ENCODE assay signal across 8 mouse cellular contexts in the genomic region with DNA sequence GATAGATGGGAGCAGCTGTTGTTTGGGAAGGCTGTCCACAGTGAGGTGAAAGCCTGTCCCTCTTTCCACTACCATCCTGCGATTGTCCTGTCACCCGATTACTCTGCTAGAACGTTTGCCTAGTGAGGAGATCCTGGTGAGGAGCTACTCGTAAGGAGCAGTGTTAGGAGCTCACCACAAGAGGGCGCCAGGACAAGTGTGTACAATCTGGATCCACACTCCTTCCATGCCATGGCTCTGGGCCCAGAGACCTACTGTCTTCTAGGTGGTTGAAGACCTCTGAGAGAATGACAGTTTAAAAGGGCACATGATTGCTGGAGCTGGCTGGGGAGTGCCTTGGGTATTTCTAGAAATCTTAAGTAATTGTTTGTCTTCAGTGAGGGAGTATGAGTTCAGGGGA. TPM values are rescaled to one million over a fixed set of nuclear protein-coding genes. Genes with fewer than 3 reads are reported as not detected.
DNase-seq lines count a peak whose midpoint lies in the region; ATAC-seq lines count a peak whose summit lies in the region.

No protein-coding gene starts in this region.

- peaks cover 58% of the 10 kb centered on the region for H3K36me3 ChIP-seq in limb, embryonic 10.5 days

- H3K9me3 ChIP-seq in limb, embryonic 10.5 days (replicated peaks) = no peaks in the 10 kb centered on the region

- peak; percentile 65 for DNase-seq in right cerebral cortex, adult 18-20 months
- DNase-seq in right cerebral cortex, postnatal 36 days (ENCODE audit: low spot score in 2 of 2) = no peak
- peak; percentile 80 for DNase-seq in brain, adult 2 months (ENCODE audit: low read depth, low spot score)
- DNase-seq in induced T-regulatory cell, adult 2 months (ENCODE audit: low read depth) = peak; percentile 75
- DNase-seq in limb, embryonic 10.5 days (ENCODE audit: low spot score) = peak; percentile 76
- DNase-seq in naive thymus-derived CD4-positive, alpha-beta T cell, adult 2 months (ENCODE audit: low read depth) = peak; percentile 64
- DNase-seq in thymus, postnatal 25 days = peak; percentile 58

- no peak overlapping the region for H3K4me3 ChIP-seq in limb, embryonic 10.5 days

- ATAC-seq in erythroblast, adult 5-6 weeks (replicated peaks; ENCODE audit: low FRiP score, poor library complexity, severe bottlenecking) = peak; percentile 80

- no peaks in the 10 kb centered on the region for H3K27me3 ChIP-seq in limb, embryonic 10.5 days (ENCODE audit: low read depth, poor library complexity, severe bottlenecking)

- WGBS in limb, embryonic 10.5 days = 34% methylated on average over 5 of the region's 5 CpGs

- peaks cover 18% of the 10 kb centered on the region for H3K4me1 ChIP-seq in limb, embryonic 10.5 days

- H3K27ac ChIP-seq in limb, embryonic 10.5 days = no peak overlapping the region

RNA-seq across cellular contexts. Expression of a gene that starts 12.0 kb away (rescaled TPM):
- 1.3 TPM in 1 of 2 replicates, not detected in the other for total RNA-seq in erythroblast, adult 5-6 weeks (2015; ENCODE audit: low replicate concordance)
- total RNA-seq in erythroblast, adult 5-6 weeks (2017; ENCODE audit: low replicate concordance) = not detected in 2 replicates
- polyA plus RNA-seq in limb, embryonic 10.5 days (2016; fragmentation: Nextera tagmentation; extraction: Ambion mirVana) = 0.28 and 0.30 TPM in 2 replicates

RNA-seq across cellular contexts. Expression of a gene that starts 19.2 kb away (rescaled TPM):
- total RNA-seq in erythroblast, adult 5-6 weeks (2015; ENCODE audit: low replicate concordance) = not detected in 2 replicates
- total RNA-seq in erythroblast, adult 5-6 weeks (2017; ENCODE audit: low replicate concordance) = not detected in 2 replicates
- not detected in 2 replicates for polyA plus RNA-seq in limb, embryonic 10.5 days (2016; fragmentation: Nextera tagmentation; extraction: Ambion mirVana)

RNA-seq across cellular contexts. Expression of a gene that starts 41.7 kb away (rescaled TPM):
- total RNA-seq in erythroblast, adult 5-6 weeks (2015; ENCODE audit: low replicate concordance) = 2.1 and 11.3 TPM in 2 replicates
- 0.98 and 2.2 TPM in 2 replicates for total RNA-seq in erythroblast, adult 5-6 weeks (2017; ENCODE audit: low replicate concordance)
- polyA plus RNA-seq in limb, embryonic 10.5 days (2016; fragmentation: Nextera tagmentation; extraction: Ambion mirVana) = 32.0 and 37.6 TPM in 2 replicates

RNA-seq across cellular contexts. Expression of a gene that starts 56.5 kb away (rescaled TPM):
- not detected in 2 replicates for total RNA-seq in erythroblast, adult 5-6 weeks (2015; ENCODE audit: low replicate concordance)
- not detected in 2 replicates for total RNA-seq in erythroblast, adult 5-6 weeks (2017; ENCODE audit: low replicate concordance)
- not detected in 2 replicates for polyA plus RNA-seq in limb, embryonic 10.5 days (2016; fragmentation: Nextera tagmentation; extraction: Ambion mirVana)

Comparison
In these comparisons a context has a peak if more than half of its experiments do, and no peak if none do; other contexts are left out.
1. DNase-seq: peak in right cerebral cortex, adult 18-20 months (single experiment), brain, adult 2 months (single experiment), induced T-regulatory cell, adult 2 months (single experiment), limb, embryonic 10.5 days (single experiment), naive thymus-derived CD4-positive, alpha-beta T cell, adult 2 months (single experiment) and thymus, postnatal 25 days (single experiment); none in right cerebral cortex, postnatal 36 days (0 of 2).